Mouse (Mus musculus): Measurements from ENCODE around the gene Pts. TPM values are rescaled to one million over a fixed set of nuclear protein-coding genes. Genes with fewer than 3 reads are reported as not detected.

Gene Pts
- polyA plus RNA-seq (2012; fragmentation: generic; extraction: Trizol): 29.4 TPM

- peaks cover 4% of the 10 kb centered on the region for H3K36me3 ChIP-seq (ENCODE audit: control insufficient read depth, insufficient read depth)
- no peak for TF ChIP-seq REST (IDR thresholded peaks at IDR 0.05; ENCODE audit: insufficient read depth, insufficient read length)
- peak; percentile 98 for TF ChIP-seq POLR2A (IDR thresholded peaks at IDR 0.05; ENCODE audit: insufficient read length, low read depth)
- TF ChIP-seq MYOD1 (IDR thresholded peaks at IDR 0.05; ENCODE audit: control insufficient read depth in 1 of 3, insufficient read length in 2 of 3, low read depth in 2 of 3): peak in 1 of 3 experiments; percentile 66
- peak; percentile 95 for TF ChIP-seq POLR2AphosphoS2 (IDR thresholded peaks at IDR 0.05; ENCODE audit: insufficient read length, low read depth)
- TF ChIP-seq MYOG (IDR thresholded peaks at IDR 0.05; ENCODE audit: control insufficient read depth in 1 of 3, insufficient read depth in 1 of 3, insufficient read length in 2 of 3, low read depth in 2 of 3): peak in 2 of 3 experiments; percentile 18 to 50
- no peak for TF ChIP-seq USF1 (IDR thresholded peaks at IDR 0.05; ENCODE audit: low read depth)
- H3K79me2 ChIP-seq (ENCODE audit: control insufficient read depth, insufficient read depth): peaks cover 10% of the 10 kb centered on the region
- H3K4me2 ChIP-seq (ENCODE audit: low read depth): peak within 1 kb of the TSS; percentile 99
- peak within 1 kb of the TSS; percentile 30 for H3K4me3 ChIP-seq
- no peaks in the 10 kb centered on the region for H3K27me3 ChIP-seq (ENCODE audit: control insufficient read depth, insufficient read depth, insufficient read length)
- H3ac ChIP-seq (ENCODE audit: control insufficient read depth, insufficient read length): peak within 1 kb of the TSS; percentile 54
These were observed at the start of gene Pts for GRCm38 (mm10) chr9:50528293-50528892. Pts (minus strand) TSS chr9:50528724.

- no peak overlapping the region for H3K4me3 ChIP-seq
- H3K36me3 ChIP-seq (ENCODE audit: control insufficient read depth, insufficient read depth): no peaks in the 10 kb centered on the region
- H3K4me2 ChIP-seq (ENCODE audit: low read depth): peak overlapping the region; percentile 51
- no peaks in the 10 kb centered on the region for H3K27me3 ChIP-seq (ENCODE audit: control insufficient read depth, insufficient read depth, insufficient read length)
- no peak overlapping the region for H3ac ChIP-seq (ENCODE audit: control insufficient read depth, insufficient read length)
- TF ChIP-seq TCF12 (IDR thresholded peaks at IDR 0.05; ENCODE audit: insufficient read depth, poor library complexity, severe bottlenecking) (no peak), POLR2A (IDR thresholded peaks at IDR 0.05; ENCODE audit: insufficient read length, low read depth) (no peak)
- H3K79me2 ChIP-seq (ENCODE audit: control insufficient read depth, insufficient read depth): no peaks in the 10 kb centered on the region
These were observed 41.3 kb upstream of the Pts start for GRCm38 (mm10) chr9:50569599-50570525.

DNA sequence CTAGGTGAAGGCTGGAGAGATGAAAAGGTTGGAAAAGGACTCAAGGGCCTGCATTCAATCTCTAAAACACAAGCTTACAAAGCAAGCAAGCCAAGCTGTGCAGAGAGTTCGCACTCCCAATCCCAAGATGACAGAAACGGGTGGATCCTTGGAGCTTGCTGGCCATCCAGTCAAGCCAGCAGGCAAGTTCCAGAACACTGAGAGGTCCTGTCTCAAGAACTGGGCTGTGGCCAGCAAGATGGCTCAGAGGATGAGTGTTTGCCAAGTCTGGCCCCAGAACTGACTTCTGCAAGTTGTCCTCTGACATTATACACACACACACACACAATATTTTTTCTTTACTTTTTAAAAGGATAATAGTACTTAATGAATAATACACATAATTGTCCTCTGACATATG is 39.4 kb upstream of the Pts start:
- no peaks in the 10 kb centered on the region for H3K36me3 ChIP-seq (ENCODE audit: control insufficient read depth, insufficient read depth)
- H3K4me2 ChIP-seq (ENCODE audit: low read depth): no peak overlapping the region
- H3K4me3 ChIP-seq: no peak overlapping the region
- no peak overlapping the region for H3ac ChIP-seq (ENCODE audit: control insufficient read depth, insufficient read length)
- TF ChIP-seq TCF12 (IDR thresholded peaks at IDR 0.05; ENCODE audit: insufficient read depth, poor library complexity, severe bottlenecking): no peak
- no peak for TF ChIP-seq REST (IDR thresholded peaks at IDR 0.05; ENCODE audit: insufficient read depth, insufficient read length)
- TF ChIP-seq E2F4 (IDR thresholded peaks at IDR 0.05; ENCODE audit: insufficient read depth): no peak
- H3K79me2 ChIP-seq (ENCODE audit: control insufficient read depth, insufficient read depth): no peaks in the 10 kb centered on the region
- no peaks in the 10 kb centered on the region for H3K27me3 ChIP-seq (ENCODE audit: control insufficient read depth, insufficient read depth, insufficient read length)

DNA sequence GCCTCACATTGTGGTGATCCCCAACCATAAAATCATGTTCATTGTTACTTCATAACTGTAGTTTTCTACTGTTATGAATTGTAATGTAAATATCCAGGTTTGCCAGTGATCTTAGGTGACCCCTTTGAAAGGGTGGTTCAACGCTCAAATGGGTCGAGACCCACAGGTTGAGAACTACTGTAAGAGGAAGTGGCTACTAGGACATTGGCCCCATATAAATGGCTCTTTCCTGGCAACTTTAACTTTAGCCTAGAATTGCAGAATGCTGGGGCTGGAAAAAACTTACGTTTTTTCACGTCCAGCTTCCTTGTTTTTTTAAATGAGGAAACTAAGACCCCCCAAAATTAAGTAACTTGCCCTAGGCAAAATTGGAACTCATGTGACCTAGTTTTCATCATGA is 38.8 kb upstream of the Pts start:
- no peak for TF ChIP-seq MAX (IDR thresholded peaks at IDR 0.05; ENCODE audit: low read depth)
- Histone ChIP-seq H3K79me2 (ENCODE audit: control insufficient read depth, insufficient read depth) (no peaks in the 10 kb centered on the region), H3K4me2 (ENCODE audit: low read depth) (no peak overlapping the region), H3K27me3 (ENCODE audit: control insufficient read depth, insufficient read depth, insufficient read length) (no peaks in the 10 kb centered on the region), H3K4me3 (no peak overlapping the region), H3K36me3 (ENCODE audit: control insufficient read depth, insufficient read depth) (no peaks in the 10 kb centered on the region), H3ac (ENCODE audit: control insufficient read depth, insufficient read length) (no peak overlapping the region)

- H3K27me3 ChIP-seq (ENCODE audit: control insufficient read depth, insufficient read depth, insufficient read length): no peaks in the 10 kb centered on the region
- no peak overlapping the region for H3K4me3 ChIP-seq
- no peak overlapping the region for H3ac ChIP-seq (ENCODE audit: control insufficient read depth, insufficient read length)
- TF ChIP-seq TCF3 (IDR thresholded peaks at IDR 0.05; ENCODE audit: insufficient read length, low read depth) (no peak), MAX (IDR thresholded peaks at IDR 0.05; ENCODE audit: low read depth) (no peak), REST (IDR thresholded peaks at IDR 0.05; ENCODE audit: insufficient read depth, insufficient read length) (no peak), USF1 (IDR thresholded peaks at IDR 0.05; ENCODE audit: low read depth) (no peak), MYOD1 (IDR thresholded peaks at IDR 0.05; ENCODE audit: control insufficient read depth in 1 of 3, insufficient read length in 2 of 3, low read depth in 2 of 3) (no peak), SRF (IDR thresholded peaks at IDR 0.05; ENCODE audit: control insufficient read depth, insufficient read length, low read depth) (no peak), CEBPB (IDR thresholded peaks at IDR 0.05; ENCODE audit: insufficient read depth, poor library complexity, severe bottlenecking) (no peak), TCF12 (IDR thresholded peaks at IDR 0.05; ENCODE audit: insufficient read depth, poor library complexity, severe bottlenecking) (no peak), E2F4 (IDR thresholded peaks at IDR 0.05; ENCODE audit: insufficient read depth) (no peak), MYOG (IDR thresholded peaks at IDR 0.05; ENCODE audit: control insufficient read depth in 1 of 3, insufficient read depth in 1 of 3, insufficient read length in 2 of 3, low read depth in 2 of 3) (no peak), POLR2A (IDR thresholded peaks at IDR 0.05; ENCODE audit: insufficient read length, low read depth) (no peak), POLR2AphosphoS2 (IDR thresholded peaks at IDR 0.05; ENCODE audit: insufficient read length, low read depth) (no peak)
- no peak overlapping the region for H3K4me2 ChIP-seq (ENCODE audit: low read depth)
- H3K79me2 ChIP-seq (ENCODE audit: control insufficient read depth, insufficient read depth): no peaks in the 10 kb centered on the region
- no peaks in the 10 kb centered on the region for H3K36me3 ChIP-seq (ENCODE audit: control insufficient read depth, insufficient read depth)
These were observed 37.4 kb upstream of the Pts start for GRCm38 (mm10) chr9:50565940-50566339.

Data from myocyte (in vitro differentiated cells).